25 mouse cellular contexts compared by ENCODE assay signal in the genomic region with DNA sequence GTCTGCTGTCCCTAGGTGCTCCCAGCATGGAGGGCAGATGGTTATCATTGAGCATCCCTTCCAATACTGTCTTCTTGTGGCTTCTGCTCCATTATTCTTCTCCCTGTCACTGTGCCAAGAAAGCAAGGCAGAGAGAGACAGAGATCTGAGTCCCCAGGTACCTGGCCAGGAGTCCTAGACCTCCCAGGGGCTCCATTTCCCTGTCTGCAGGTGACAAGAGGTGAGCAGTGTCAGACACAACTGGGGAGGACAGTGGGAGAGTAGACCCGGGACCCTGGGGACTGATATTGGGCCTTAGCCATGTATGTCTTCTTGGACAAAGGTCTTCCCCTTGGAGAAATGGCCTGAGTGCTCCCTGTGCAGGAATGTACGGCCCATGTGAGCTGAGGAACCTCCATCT. TPM values are rescaled to one million over a fixed set of nuclear protein-coding genes. Genes with fewer than 3 reads are reported as not detected.
A peak's percentile ranks its signal among the peaks of the same experiment; 100 is the strongest.
DNase-seq lines count a peak whose midpoint lies in the region; ATAC-seq and TF ChIP-seq lines count a peak whose summit lies in the region.
"Had no signal": no experiment of that assay in that cellular context is flagged by ENCODE, and none has a peak within 500 bp of the region (broad histone marks: within the 10 kb centered on the region; RNA-seq: fewer than 3 reads in every experiment).

No protein-coding gene starts in this region.

- no peak overlapping the region for H3K4me3 ChIP-seq in forebrain, embryonic 11.5 days (ENCODE audit: low read depth, low read length)
- no peak overlapping the region for H3K4me3 ChIP-seq in forebrain, embryonic 15.5 days
- no peak overlapping the region for H3K4me3 ChIP-seq in ES-Bruce4 (ENCODE audit: low read depth, low read length)
- H3K4me3 ChIP-seq in hindbrain, embryonic 12.5 days = no peak overlapping the region

- intact Hi-C loops in gastrocnemius, postnatal 14 days (cut with DNase I; ENCODE audit: low total_unique reads) = no loop called here

- peaks cover 12% of the 10 kb centered on the region for H3K4me1 ChIP-seq in forebrain, embryonic 11.5 days (replicated peaks; ENCODE audit: control insufficient read depth, insufficient read depth, low read length)
- H3K4me1 ChIP-seq in forebrain, embryonic 15.5 days = peaks cover 30% of the 10 kb centered on the region
- H3K4me1 ChIP-seq in ES-Bruce4 (ENCODE audit: control insufficient read depth, insufficient read depth, low read length) = peaks cover 25% of the 10 kb centered on the region
- peaks cover 19% of the 10 kb centered on the region for H3K4me1 ChIP-seq in hindbrain, embryonic 12.5 days

- H3K9me3 ChIP-seq in forebrain, embryonic 11.5 days (ENCODE audit: control insufficient read depth, low read length) = no peaks in the 10 kb centered on the region
- no peaks in the 10 kb centered on the region for H3K9me3 ChIP-seq in forebrain, embryonic 15.5 days
- no peaks in the 10 kb centered on the region for H3K9me3 ChIP-seq in ES-Bruce4 (replicated peaks; ENCODE audit: control insufficient read depth, insufficient read depth, low read length, poor library complexity, severe bottlenecking)
- no peaks in the 10 kb centered on the region for H3K9me3 ChIP-seq in hindbrain, embryonic 12.5 days (replicated peaks)

- TF ChIP-seq EP300 in ES-Bruce4 (IDR thresholded peaks at IDR 0.05; ENCODE audit: insufficient read depth, low read depth, low read length) = no peak

- H3K27me3 ChIP-seq in forebrain, embryonic 11.5 days (ENCODE audit: control insufficient read depth, insufficient read depth, low read length) = peaks cover 26% of the 10 kb centered on the region
- peaks cover 27% of the 10 kb centered on the region for H3K27me3 ChIP-seq in forebrain, embryonic 15.5 days
- H3K27me3 ChIP-seq in ES-Bruce4 (ENCODE audit: control insufficient read depth, insufficient read depth, low read length, poor library complexity, severe bottlenecking) = no peaks in the 10 kb centered on the region
- peaks cover 60% of the 10 kb centered on the region for H3K27me3 ChIP-seq in hindbrain, embryonic 12.5 days
- H3K27me3 ChIP-seq: Patski had no signal

- WGBS in forebrain, embryonic 11.5 days = 90% methylated on average over 2 of the region's 2 CpGs
- WGBS in forebrain, embryonic 15.5 days = 80% methylated on average over 2 of the region's 2 CpGs
- 57% methylated on average over 2 of the region's 2 CpGs for WGBS in hindbrain, embryonic 12.5 days

- peak; percentile 43 for DNase-seq in forebrain, embryonic 11.5 days (ENCODE audit: low spot score)
- peak; percentile 8 for DNase-seq in gastrocnemius, postnatal 14 days
- DNase-seq in gastrocnemius, postnatal 10 days = no peak
- DNase-seq in heart, adult 11 months = peak; percentile 92
- no peak for DNase-seq in heart, adult 9 months (ENCODE audit: low spot score in 2 of 2)
- DNase-seq: adrenal gland, adult 2 months; adrenal gland, adult 8-10 months; adrenal gland, postnatal 10 days; adrenal gland, postnatal 14 days; adrenal gland, postnatal 25 days; adrenal gland, postnatal 36 days; B cell, adult 2 months; cerebellum, adult 11 months; cerebellum, adult 11-12 months; cerebellum, adult 18-20 months had no signal

- TF ChIP-seq CTCF in ES-Bruce4 (IDR thresholded peaks at IDR 0.05; ENCODE audit: low read depth, low read length) = no peak

- H3K9ac ChIP-seq in forebrain, embryonic 11.5 days (ENCODE audit: low read length) = no peak overlapping the region
- no peak overlapping the region for H3K9ac ChIP-seq in forebrain, embryonic 15.5 days (replicated peaks)
- no peak overlapping the region for H3K9ac ChIP-seq in ES-Bruce4 (ENCODE audit: low read depth, poor library complexity, severe bottlenecking)
- H3K9ac ChIP-seq in hindbrain, embryonic 12.5 days = no peak overlapping the region

- H3K27ac ChIP-seq in forebrain, embryonic 11.5 days (ENCODE audit: low read depth, low read length) = no peak overlapping the region
- H3K27ac ChIP-seq in forebrain, embryonic 15.5 days (replicated peaks) = no peak overlapping the region
- peak overlapping the region; percentile 47; the same call in 1 of the 2 replicates for H3K27ac ChIP-seq in ES-Bruce4 (ENCODE audit: insufficient read depth, low read length)
- H3K27ac ChIP-seq in hindbrain, embryonic 12.5 days = no peak overlapping the region

- no peak for ATAC-seq in forebrain, embryonic 11.5 days (replicated peaks; ENCODE audit: low FRiP score)
- ATAC-seq in forebrain, embryonic 15.5 days (replicated peaks) = no peak
- ATAC-seq in hindbrain, embryonic 12.5 days (ENCODE audit: low FRiP score) = no peak
- ATAC-seq: activated CD4-positive, CD25-positive, alpha-beta regulatory T cell, adult 4 months; CD4-positive, CD25-positive, alpha-beta regulatory T cell, adult 4 months; Patski had no signal

- no peaks in the 10 kb centered on the region for H3K36me3 ChIP-seq in forebrain, embryonic 11.5 days (ENCODE audit: control insufficient read depth, insufficient read depth, low read length)
- H3K36me3 ChIP-seq in forebrain, embryonic 15.5 days = no peaks in the 10 kb centered on the region
- H3K36me3 ChIP-seq in ES-Bruce4 (ENCODE audit: control insufficient read depth, insufficient read depth, low read length, poor library complexity, severe bottlenecking) = no peaks in the 10 kb centered on the region
- H3K36me3 ChIP-seq in hindbrain, embryonic 12.5 days = no peaks in the 10 kb centered on the region
- H3K36me3 ChIP-seq: G1E had no signal

- TF ChIP-seq POLR2A in ES-Bruce4 (IDR thresholded peaks at IDR 0.05; ENCODE audit: insufficient read depth, low read length) = no peak

- H3K4me2 ChIP-seq in forebrain, embryonic 11.5 days (ENCODE audit: low read depth, low read length, severe bottlenecking) = no peak overlapping the region
- H3K4me2 ChIP-seq in forebrain, embryonic 15.5 days (replicated peaks) = no peak overlapping the region
- no peak overlapping the region for H3K4me2 ChIP-seq in hindbrain, embryonic 12.5 days (replicated peaks)

RNA-seq across cellular contexts. Expression of a gene that starts 2.5 kb away (rescaled TPM):
- 2.3 and 2.7 TPM in 2 replicates for polyA plus RNA-seq in forebrain, embryonic 11.5 days (2014; fragmentation: Nextera tagmentation; extraction: Ambion mirVana)
- polyA plus RNA-seq in forebrain, embryonic 15.5 days (2015; fragmentation: Nextera tagmentation; extraction: Ambion mirVana) = 1.3 and 1.7 TPM in 2 replicates
- 1 to 10 TPM; 9.6 to 9.7 TPM for total RNA-seq in gastrocnemius, postnatal 14 days (2021)
- total RNA-seq in gastrocnemius, postnatal 10 days (2021) = 10 to 100 TPM in 1 of 2 experiments, 1 to 10 TPM in 1; 9.3 to 11.3 TPM
- 19.6 and 21.5 TPM in 2 replicates for polyA plus RNA-seq in ES-Bruce4 (2011; ENCODE audit: insufficient read depth, insufficient read length, low read depth, missing spikeins)
- 2.7 and 2.9 TPM in 2 replicates for polyA plus RNA-seq in hindbrain, embryonic 12.5 days (2016; fragmentation: Nextera tagmentation; extraction: Ambion mirVana)
- total RNA-seq: G1E, MEL had no signal
- polyA plus RNA-seq: activated CD4-positive, CD25-positive, alpha-beta regulatory T cell, adult 4 months; CD4-positive, CD25-positive, alpha-beta regulatory T cell, adult 4 months; G1E had no signal

RNA-seq across cellular contexts. Expression of a gene that starts 32.1 kb away (rescaled TPM):
- polyA plus RNA-seq in forebrain, embryonic 11.5 days (2014; fragmentation: Nextera tagmentation; extraction: Ambion mirVana) = 108 and 113 TPM in 2 replicates
- polyA plus RNA-seq in forebrain, embryonic 15.5 days (2015; fragmentation: Nextera tagmentation; extraction: Ambion mirVana) = 77.9 and 85.9 TPM in 2 replicates
- 1 to 10 TPM; 5.6 to 7.1 TPM for total RNA-seq in gastrocnemius, postnatal 14 days (2021)
- total RNA-seq in gastrocnemius, postnatal 10 days (2021) = 1 to 10 TPM; 7.9 to 9.5 TPM
- 4.4 and 5.2 TPM in 2 replicates for polyA plus RNA-seq in ES-Bruce4 (2011; ENCODE audit: insufficient read depth, insufficient read length, low read depth, missing spikeins)
- 51.7 and 58.0 TPM in 2 replicates for polyA plus RNA-seq in hindbrain, embryonic 12.5 days (2016; fragmentation: Nextera tagmentation; extraction: Ambion mirVana)
- total RNA-seq: G1E had no signal
- polyA plus RNA-seq: C2C12, G1E, Patski had no signal

RNA-seq across cellular contexts. Expression of a gene that starts 37.1 kb away (rescaled TPM):
- polyA plus RNA-seq in forebrain, embryonic 11.5 days (2014; fragmentation: Nextera tagmentation; extraction: Ambion mirVana) = 9.6 and 10.4 TPM in 2 replicates
- 7.6 and 9.0 TPM in 2 replicates for polyA plus RNA-seq in forebrain, embryonic 15.5 days (2015; fragmentation: Nextera tagmentation; extraction: Ambion mirVana)
- total RNA-seq in gastrocnemius, postnatal 14 days (2021) = 10 to 100 TPM; 22.7 to 23.6 TPM
- total RNA-seq in gastrocnemius, postnatal 10 days (2021) = 10 to 100 TPM; 26.3 to 35.0 TPM
- polyA plus RNA-seq in ES-Bruce4 (2011; ENCODE audit: insufficient read depth, insufficient read length, low read depth, missing spikeins) = 9.2 and 10.5 TPM in 2 replicates
- 15.1 and 15.6 TPM in 2 replicates for polyA plus RNA-seq in hindbrain, embryonic 12.5 days (2016; fragmentation: Nextera tagmentation; extraction: Ambion mirVana)
- total RNA-seq: CH12.LX had no signal
- polyA plus RNA-seq: activated CD4-positive, CD25-positive, alpha-beta regulatory T cell, adult 4 months; CD4-positive, CD25-positive, alpha-beta regulatory T cell, adult 4 months; G1E had no signal

RNA-seq across cellular contexts. Expression of a gene that starts 50.0 kb away (rescaled TPM):
- polyA plus RNA-seq in forebrain, embryonic 11.5 days (2014; fragmentation: Nextera tagmentation; extraction: Ambion mirVana) = not detected in 2 replicates
- not detected in 2 replicates for polyA plus RNA-seq in forebrain, embryonic 15.5 days (2015; fragmentation: Nextera tagmentation; extraction: Ambion mirVana)
- total RNA-seq in gastrocnemius, postnatal 14 days (2021) = not detected
- not detected for total RNA-seq in gastrocnemius, postnatal 10 days (2021)
- 2.4 TPM in 1 of 2 replicates, not detected in the other for polyA plus RNA-seq in ES-Bruce4 (2011; ENCODE audit: insufficient read depth, insufficient read length, low read depth, missing spikeins)
- not detected in 2 replicates for polyA plus RNA-seq in hindbrain, embryonic 12.5 days (2016; fragmentation: Nextera tagmentation; extraction: Ambion mirVana)
- total RNA-seq: adrenal gland, adult 8-10 months; adrenal gland, postnatal 25 days; CH12.LX; G1E; MEL had no signal
- polyA plus RNA-seq: activated CD4-positive, CD25-positive, alpha-beta regulatory T cell, adult 4 months; CD4-positive, CD25-positive, alpha-beta regulatory T cell, adult 4 months; G1E had no signal

Comparison
In these comparisons a context has a peak if more than half of its experiments do, and no peak if none do; other contexts are left out.
1. DNase-seq: peak in forebrain, embryonic 11.5 days (single experiment), gastrocnemius, postnatal 14 days (single experiment) and heart, adult 11 months (single experiment); none in gastrocnemius, postnatal 10 days (single experiment) and heart, adult 9 months (0 of 2).